Mouse (Mus musculus) retina, postnatal 7 days (tissue): Measurements from ENCODE around the gene Gm3099.
"Not testable (repeated sequence)": the region's sequence is repeated elsewhere in the genome, so short reads cannot be mapped to it uniquely, and the experiment has no call there.

Experiments
- DNase-seq: peaks from one replicate; pipeline ENCODE4 v3.0.0-alpha.2; 2012; ENCODE audit warnings: low read depth, low spot score

Gm3099 gene

GRCm38 (mm10) chr14:3998094-3998493 lies at the start of gene Gm3099:
TSS of gene Gm3099 (plus strand) at chr14:3998394.
- not testable (repeated sequence) for DNase-seq

GRCm38 (mm10) chr14:3963247-3963646 lies 34.9 kb upstream of the Gm3099 start, which contains the start of gene Gm3095:
TSS of gene Gm3095 (plus strand) at chr14:3963547.
- not testable (repeated sequence) for DNase-seq

- not testable (repeated sequence) for DNase-seq
These were observed 25.4 kb downstream of the Gm3099 start, which contains the start of gene Gm5796 for GRCm38 (mm10) chr14:4023641-4024040. TSS of gene Gm5796 (plus strand) at chr14:4023941.
